Mouse (Mus musculus): ENCODE measurements around the gene Nlgn1. TPM values are rescaled to one million over a fixed set of nuclear protein-coding genes. Genes with fewer than 3 reads are reported as not detected.

The Nlgn1 gene
- polyA plus RNA-seq, 1 experiment from 2014 or later, result 1.6 TPM

DNA sequence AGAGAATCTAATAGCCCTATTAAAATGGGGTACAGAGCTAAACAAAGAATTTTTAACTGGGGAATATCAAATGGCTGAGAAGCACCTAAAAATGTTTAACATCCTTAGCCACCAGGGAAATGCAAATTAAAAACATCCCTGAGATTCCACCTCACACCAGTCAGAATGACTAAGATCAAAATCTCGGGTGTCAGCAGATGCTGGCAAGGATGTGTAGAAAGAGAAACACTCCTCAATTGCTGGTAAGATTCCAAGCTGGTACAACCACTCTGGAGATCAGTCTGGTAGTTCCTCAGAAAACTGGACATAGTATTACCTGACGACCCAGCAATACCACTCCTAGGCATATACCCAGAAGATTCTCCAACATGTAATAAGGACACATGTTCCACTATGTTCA, 869.2 kb downstream of the Nlgn1 start:
- no peaks in the 10 kb centered on the region for H3K9me3 ChIP-seq (replicated peaks; ENCODE audit: control insufficient read depth, low read length)

GRCm38 (mm10) chr3:25456250-25456860, 875.9 kb downstream of the Nlgn1 start:
- 61% methylated on average over 8 of the region's 8 CpGs for WGBS
- ATAC-seq (ENCODE audit: insufficient read depth, low FRiP score), result no peak
- H3K27ac ChIP-seq (ENCODE audit: low read length), result no peak overlapping the region

More for the DNA sequence above, 869.2 kb downstream of the Nlgn1 start:
- H3K4me3 ChIP-seq (replicated peaks; ENCODE audit: low read length), result no peak overlapping the region
- WGBS, result 81% methylated on average over 2 of the region's 2 CpGs
- no peak overlapping the region for H3K4me2 ChIP-seq (ENCODE audit: low read depth, low read length)
- no peaks in the 10 kb centered on the region for H3K36me3 ChIP-seq (ENCODE audit: control insufficient read depth, insufficient read depth, low read length)
- no peak for ATAC-seq (ENCODE audit: insufficient read depth, low FRiP score)
- H3K4me1 ChIP-seq (ENCODE audit: control insufficient read depth, insufficient read depth, low read length), result no peaks in the 10 kb centered on the region
- H3K27me3 ChIP-seq (ENCODE audit: control insufficient read depth, insufficient read depth, low read length), result no peaks in the 10 kb centered on the region
- H3K9ac ChIP-seq (ENCODE audit: low read length), result no peak overlapping the region
- H3K27ac ChIP-seq (ENCODE audit: low read length), result no peak overlapping the region

GRCm38 (mm10) chr3:25452314-25452713, 879.9 kb downstream of the Nlgn1 start:
- H3K4me1 ChIP-seq (ENCODE audit: control insufficient read depth, insufficient read depth, low read length), result no peaks in the 10 kb centered on the region
- no peaks in the 10 kb centered on the region for H3K27me3 ChIP-seq (ENCODE audit: control insufficient read depth, insufficient read depth, low read length)
- no peak overlapping the region for H3K9ac ChIP-seq (ENCODE audit: low read length)
- H3K27ac ChIP-seq (ENCODE audit: low read length), result no peak overlapping the region
- WGBS, result 68% methylated on average over 1 of the region's 1 CpGs
- no peaks in the 10 kb centered on the region for H3K36me3 ChIP-seq (ENCODE audit: control insufficient read depth, insufficient read depth, low read length)
- H3K4me2 ChIP-seq (ENCODE audit: low read depth, low read length), result no peak overlapping the region
- H3K9me3 ChIP-seq (replicated peaks; ENCODE audit: control insufficient read depth, low read length), result no peaks in the 10 kb centered on the region
- no peak overlapping the region for H3K4me3 ChIP-seq (replicated peaks; ENCODE audit: low read length)
- ATAC-seq (ENCODE audit: insufficient read depth, low FRiP score), result no peak

More at GRCm38 (mm10) chr3:25456250-25456860, 875.9 kb downstream of the Nlgn1 start:
- no peaks in the 10 kb centered on the region for H3K27me3 ChIP-seq (ENCODE audit: control insufficient read depth, insufficient read depth, low read length)
- H3K4me1 ChIP-seq (ENCODE audit: control insufficient read depth, insufficient read depth, low read length), result no peaks in the 10 kb centered on the region
- H3K36me3 ChIP-seq (ENCODE audit: control insufficient read depth, insufficient read depth, low read length), result no peaks in the 10 kb centered on the region
- H3K9me3 ChIP-seq (replicated peaks; ENCODE audit: control insufficient read depth, low read length), result no peaks in the 10 kb centered on the region
- no peak overlapping the region for H3K4me2 ChIP-seq (ENCODE audit: low read depth, low read length)
- H3K9ac ChIP-seq (ENCODE audit: low read length), result no peak overlapping the region
- no peak overlapping the region for H3K4me3 ChIP-seq (replicated peaks; ENCODE audit: low read length)

DNA sequence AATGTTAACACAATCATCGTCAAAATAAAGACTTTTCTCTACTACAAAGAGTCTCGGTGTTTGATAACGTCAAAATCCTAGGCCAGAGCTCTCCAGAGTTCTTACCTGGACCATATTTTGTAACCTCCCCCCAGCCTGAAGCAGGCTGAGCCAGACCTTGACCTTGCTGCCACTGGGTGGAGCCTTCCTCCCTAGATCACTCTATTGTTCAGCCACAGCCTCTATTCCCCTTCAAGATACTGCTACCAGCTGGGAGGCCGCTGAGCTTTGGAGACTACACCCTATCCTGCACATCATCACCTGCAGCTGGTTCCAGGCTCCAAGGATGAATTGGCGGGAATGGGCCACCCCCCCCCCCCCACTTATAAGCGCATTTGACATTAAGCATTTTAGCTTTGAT, 881.8 kb downstream of the Nlgn1 start:
- Histone ChIP-seq H3K4me1 (ENCODE audit: control insufficient read depth, insufficient read depth, low read length) (no peaks in the 10 kb centered on the region), H3K27me3 (ENCODE audit: control insufficient read depth, insufficient read depth, low read length) (no peaks in the 10 kb centered on the region), H3K4me3 (replicated peaks; ENCODE audit: low read length) (no peak overlapping the region), H3K4me2 (ENCODE audit: low read depth, low read length) (no peak overlapping the region), H3K9me3 (replicated peaks; ENCODE audit: control insufficient read depth, low read length) (no peaks in the 10 kb centered on the region), H3K27ac (ENCODE audit: low read length) (no peak overlapping the region), H3K36me3 (ENCODE audit: control insufficient read depth, insufficient read depth, low read length) (no peaks in the 10 kb centered on the region), H3K9ac (ENCODE audit: low read length) (no peak overlapping the region)
- ATAC-seq (ENCODE audit: insufficient read depth, low FRiP score), result no peak
- 64% methylated on average over 6 of the region's 6 CpGs for WGBS

- Histone ChIP-seq H3K27ac (ENCODE audit: low read length) (no peak overlapping the region), H3K4me3 (replicated peaks; ENCODE audit: low read length) (no peak overlapping the region), H3K27me3 (ENCODE audit: control insufficient read depth, insufficient read depth, low read length) (no peaks in the 10 kb centered on the region), H3K9me3 (replicated peaks; ENCODE audit: control insufficient read depth, low read length) (no peaks in the 10 kb centered on the region), H3K9ac (ENCODE audit: low read length) (no peak overlapping the region), H3K4me2 (ENCODE audit: low read depth, low read length) (no peak overlapping the region), H3K36me3 (ENCODE audit: control insufficient read depth, insufficient read depth, low read length) (no peaks in the 10 kb centered on the region), H3K4me1 (ENCODE audit: control insufficient read depth, insufficient read depth, low read length) (no peaks in the 10 kb centered on the region)
- WGBS, result 43% methylated on average over 4 of the region's 4 CpGs
- ATAC-seq (ENCODE audit: insufficient read depth, low FRiP score), result no peak
These were observed 882.9 kb downstream of the Nlgn1 start for GRCm38 (mm10) chr3:25449356-25449755.

DNA sequence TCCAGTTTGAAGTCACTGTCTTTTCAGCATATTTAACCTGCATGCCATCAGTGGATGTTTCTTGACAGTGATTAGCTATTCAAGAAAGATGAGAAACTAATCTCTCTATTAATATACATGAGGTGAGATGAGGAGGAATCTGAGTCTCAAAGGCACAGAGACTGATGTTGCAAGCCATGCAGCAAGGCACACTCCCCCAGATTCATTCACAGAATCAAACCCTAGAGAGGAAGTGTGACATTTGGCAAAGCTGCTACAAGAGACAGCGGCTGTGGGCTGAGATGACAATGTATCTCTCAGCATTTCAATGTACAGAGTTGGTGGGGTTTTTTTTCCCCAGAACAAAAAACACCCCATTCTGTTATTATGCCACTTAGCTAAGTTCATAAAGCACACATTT, 885.1 kb downstream of the Nlgn1 start:
- H3K4me1 ChIP-seq (ENCODE audit: control insufficient read depth, insufficient read depth, low read length), result no peaks in the 10 kb centered on the region
- ATAC-seq (ENCODE audit: insufficient read depth, low FRiP score), result no peak
- H3K27me3 ChIP-seq (ENCODE audit: control insufficient read depth, insufficient read depth, low read length), result no peaks in the 10 kb centered on the region
- no peak overlapping the region for H3K4me2 ChIP-seq (ENCODE audit: low read depth, low read length)
- 69% methylated on average over 1 of the region's 1 CpGs for WGBS
- no peaks in the 10 kb centered on the region for H3K36me3 ChIP-seq (ENCODE audit: control insufficient read depth, insufficient read depth, low read length)
- H3K9me3 ChIP-seq (replicated peaks; ENCODE audit: control insufficient read depth, low read length), result no peaks in the 10 kb centered on the region
- no peak overlapping the region for H3K4me3 ChIP-seq (replicated peaks; ENCODE audit: low read length)
- H3K9ac ChIP-seq (ENCODE audit: low read length), result no peak overlapping the region
- no peak overlapping the region for H3K27ac ChIP-seq (ENCODE audit: low read length)

GRCm38 (mm10) chr3:25443657-25444056, 888.6 kb downstream of the Nlgn1 start:
- no peak overlapping the region for H3K4me3 ChIP-seq (replicated peaks; ENCODE audit: low read length)
- no peaks in the 10 kb centered on the region for H3K36me3 ChIP-seq (ENCODE audit: control insufficient read depth, insufficient read depth, low read length)
- no peak overlapping the region for H3K27ac ChIP-seq (ENCODE audit: low read length)
- no peaks in the 10 kb centered on the region for H3K9me3 ChIP-seq (replicated peaks; ENCODE audit: control insufficient read depth, low read length)
- H3K9ac ChIP-seq (ENCODE audit: low read length), result no peak overlapping the region
- 79% methylated on average over 3 of the region's 3 CpGs for WGBS
- no peaks in the 10 kb centered on the region for H3K4me1 ChIP-seq (ENCODE audit: control insufficient read depth, insufficient read depth, low read length)
- no peak for ATAC-seq (ENCODE audit: insufficient read depth, low FRiP score)
- no peaks in the 10 kb centered on the region for H3K27me3 ChIP-seq (ENCODE audit: control insufficient read depth, insufficient read depth, low read length)
- no peak overlapping the region for H3K4me2 ChIP-seq (ENCODE audit: low read depth, low read length)

GRCm38 (mm10) chr3:25442617-25443016, 889.6 kb downstream of the Nlgn1 start:
- H3K9ac ChIP-seq (ENCODE audit: low read length), result no peak overlapping the region
- no peaks in the 10 kb centered on the region for H3K4me1 ChIP-seq (ENCODE audit: control insufficient read depth, insufficient read depth, low read length)
- no peaks in the 10 kb centered on the region for H3K27me3 ChIP-seq (ENCODE audit: control insufficient read depth, insufficient read depth, low read length)
- no peak overlapping the region for H3K4me3 ChIP-seq (replicated peaks; ENCODE audit: low read length)
- no peak overlapping the region for H3K4me2 ChIP-seq (ENCODE audit: low read depth, low read length)
- no peaks in the 10 kb centered on the region for H3K9me3 ChIP-seq (replicated peaks; ENCODE audit: control insufficient read depth, low read length)
- no peak for ATAC-seq (ENCODE audit: insufficient read depth, low FRiP score)
- H3K27ac ChIP-seq (ENCODE audit: low read length), result no peak overlapping the region
- WGBS, result 94% methylated on average over 1 of the region's 1 CpGs
- H3K36me3 ChIP-seq (ENCODE audit: control insufficient read depth, insufficient read depth, low read length), result no peaks in the 10 kb centered on the region

GRCm38 (mm10) chr3:25426931-25427330, 905.3 kb downstream of the Nlgn1 start:
- Histone ChIP-seq H3K9me3 (replicated peaks; ENCODE audit: control insufficient read depth, low read length) (no peaks in the 10 kb centered on the region), H3K4me3 (replicated peaks; ENCODE audit: low read length) (no peak overlapping the region), H3K36me3 (ENCODE audit: control insufficient read depth, insufficient read depth, low read length) (no peaks in the 10 kb centered on the region), H3K4me1 (ENCODE audit: control insufficient read depth, insufficient read depth, low read length) (no peaks in the 10 kb centered on the region), H3K4me2 (ENCODE audit: low read depth, low read length) (no peak overlapping the region), H3K9ac (ENCODE audit: low read length) (no peak overlapping the region), H3K27ac (ENCODE audit: low read length) (no peak overlapping the region), H3K27me3 (ENCODE audit: control insufficient read depth, insufficient read depth, low read length) (no peaks in the 10 kb centered on the region)
- ATAC-seq (ENCODE audit: insufficient read depth, low FRiP score), result no peak
